Mouse (Mus musculus): ENCODE measurements around the gene Clrn3. TPM values are rescaled to one million over a fixed set of nuclear protein-coding genes. Genes with fewer than 3 reads are reported as not detected.

Clrn3 gene
- polyA plus RNA-seq, 2 experiments from 2014 or later = not detected

- no peak for ATAC-seq
Measured at GRCm38 (mm10) chr7:135486645-135487382, 41.6 kb downstream of the Clrn3 start.

- no peak for ATAC-seq
Measured at GRCm38 (mm10) chr7:135485796-135486410, 42.6 kb downstream of the Clrn3 start.

GRCm38 (mm10) chr7:135485116-135485795, 43.2 kb downstream of the Clrn3 start:
- ATAC-seq = no peak

- no peak for ATAC-seq
Measured at GRCm38 (mm10) chr7:135484341-135484740, 44.1 kb downstream of the Clrn3 start.

- no peak for ATAC-seq
Measured at GRCm38 (mm10) chr7:135483751-135484150, 44.7 kb downstream of the Clrn3 start.

- no peak for ATAC-seq
Measured at GRCm38 (mm10) chr7:135481150-135481549, 47.3 kb downstream of the Clrn3 start.

- no peak for ATAC-seq
Measured at GRCm38 (mm10) chr7:135479912-135480311, 48.5 kb downstream of the Clrn3 start.

GRCm38 (mm10) chr7:135479322-135479880, 49.1 kb downstream of the Clrn3 start:
- ATAC-seq = no peak

GRCm38 (mm10) chr7:135477256-135477655, 51.2 kb downstream of the Clrn3 start:
- ATAC-seq = no peak

- ATAC-seq = no peak
Measured at GRCm38 (mm10) chr7:135475981-135476380, 52.5 kb downstream of the Clrn3 start.

- ATAC-seq = no peak
Measured at GRCm38 (mm10) chr7:135470319-135470718, 58.1 kb downstream of the Clrn3 start.

- no peak for ATAC-seq
Measured at GRCm38 (mm10) chr7:135468631-135469030, 59.8 kb downstream of the Clrn3 start.

GRCm38 (mm10) chr7:135465293-135465692, 63.2 kb downstream of the Clrn3 start:
- ATAC-seq = no peak

GRCm38 (mm10) chr7:135464689-135465259, 63.7 kb downstream of the Clrn3 start:
- no peak for ATAC-seq

Other genes with a start within 250 kb of the Clrn3 start
- gene Foxi2, start 118.3 kb downstream of the Clrn3 start, polyA plus RNA-seq (2017; shearing (Covaris generic)) = not detected
- gene Ptpre, start 8.8 kb upstream of the Clrn3 start, polyA plus RNA-seq (2017; shearing (Covaris generic)) = 10 to 100 TPM; 36.3 to 38.2 TPM
- gene Mki67, start 187.7 kb upstream of the Clrn3 start, polyA plus RNA-seq (2017; shearing (Covaris generic)) = 10 to 100 TPM in 1 of 2 experiments, 1 to 10 TPM in 1; 7.5 to 10.7 TPM

All from CD4-positive, CD25-positive, alpha-beta regulatory T cell, adult 4 months (primary cell).